Mouse (Mus musculus): ENCODE data around the gene Npc1l1.
"Not testable (repeated sequence)": the region's sequence is repeated elsewhere in the genome, so short reads cannot be mapped to it uniquely, and the experiment has no call there.

Npc1l1 gene

DNA sequence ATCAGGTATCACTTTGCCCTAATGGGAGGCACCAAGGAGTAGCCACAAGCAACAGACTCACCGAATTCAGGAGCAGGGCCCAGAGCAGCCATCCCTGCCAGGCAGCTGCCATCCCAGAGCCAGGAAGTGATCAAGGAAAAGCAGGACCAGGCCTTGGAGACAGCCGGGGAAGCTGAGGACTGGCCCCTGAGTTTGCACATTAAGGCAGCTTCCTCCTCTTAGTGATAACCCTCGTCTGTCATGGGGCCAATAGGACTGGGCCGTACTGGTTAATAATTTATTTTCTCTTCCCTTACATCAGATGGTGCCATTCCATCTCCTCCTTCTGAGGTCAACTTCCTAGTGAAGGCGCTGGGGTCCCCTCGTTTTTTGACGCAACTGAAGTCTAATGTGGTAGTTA, at the start of gene Npc1l1:
Gene Npc1l1 (minus strand): TSS at position 132 of the 400 bp plus-strand sequence.
- no peak for DNase-seq (ENCODE audit: low spot score)

DNA sequence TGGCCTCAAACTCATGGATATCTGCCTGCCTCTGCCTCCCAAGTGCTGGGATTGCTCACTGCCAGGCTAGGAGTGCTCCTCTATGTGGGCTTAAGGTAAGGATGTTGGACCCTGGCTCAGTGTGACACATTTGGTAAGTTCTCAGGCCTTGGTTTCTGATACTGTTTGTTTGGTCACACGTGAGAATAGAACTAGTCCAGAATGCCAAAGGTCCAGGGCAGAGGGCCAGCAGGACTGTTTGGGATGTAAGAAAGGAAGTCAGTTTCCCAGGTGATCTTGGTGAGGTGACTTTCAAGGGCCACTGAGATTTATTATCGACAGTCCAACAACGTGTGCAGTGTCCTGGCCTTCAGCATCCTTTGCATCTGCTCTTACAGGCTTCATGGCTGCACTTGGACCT, 46.5 kb upstream of the Npc1l1 start:
- no peak for DNase-seq (ENCODE audit: low spot score)

GRCm38 (mm10) chr11:6275094-6275484, 45.1 kb upstream of the Npc1l1 start:
- no peak for DNase-seq (ENCODE audit: low spot score)

DNA sequence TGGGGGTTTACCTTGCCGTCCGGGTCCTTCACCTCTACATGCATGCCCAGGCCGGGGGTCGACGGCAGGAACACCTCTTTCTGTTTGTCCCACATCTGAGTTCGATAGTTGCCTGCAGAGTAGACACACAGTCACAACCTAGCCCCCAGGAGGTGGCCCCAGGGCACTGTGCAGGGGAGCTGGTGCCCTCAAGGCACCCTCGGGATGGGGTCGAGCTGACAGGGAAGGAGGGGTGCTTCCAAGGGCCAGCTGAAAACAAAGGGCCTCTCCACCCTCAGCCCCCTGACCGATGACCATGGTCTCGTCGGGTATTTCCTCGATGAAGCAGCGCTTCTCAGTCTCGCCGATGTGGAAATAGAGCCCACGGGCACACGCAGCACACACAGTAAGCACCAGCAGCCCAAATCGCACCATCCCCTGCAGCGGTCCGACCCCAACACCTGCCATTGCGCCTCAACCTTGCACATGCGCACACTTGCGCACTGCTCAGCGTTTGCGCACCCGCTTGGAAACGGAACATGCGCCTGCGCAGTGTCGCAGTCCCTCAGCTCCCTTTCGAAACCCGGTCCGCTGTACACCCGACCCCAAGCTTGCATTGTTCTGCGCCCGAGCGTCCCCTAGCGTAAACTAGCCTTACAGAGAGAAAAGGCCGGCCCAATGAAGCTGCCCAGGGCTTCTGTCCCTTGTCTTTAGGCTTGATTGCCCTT, 44.6 kb upstream of the Npc1l1 start, which contains the start of gene Tmed4:
Gene Tmed4 (minus strand): TSS at position 484 of the 707 bp plus-strand sequence.
- DNase-seq (ENCODE audit: low spot score): peak; percentile 97

DNA sequence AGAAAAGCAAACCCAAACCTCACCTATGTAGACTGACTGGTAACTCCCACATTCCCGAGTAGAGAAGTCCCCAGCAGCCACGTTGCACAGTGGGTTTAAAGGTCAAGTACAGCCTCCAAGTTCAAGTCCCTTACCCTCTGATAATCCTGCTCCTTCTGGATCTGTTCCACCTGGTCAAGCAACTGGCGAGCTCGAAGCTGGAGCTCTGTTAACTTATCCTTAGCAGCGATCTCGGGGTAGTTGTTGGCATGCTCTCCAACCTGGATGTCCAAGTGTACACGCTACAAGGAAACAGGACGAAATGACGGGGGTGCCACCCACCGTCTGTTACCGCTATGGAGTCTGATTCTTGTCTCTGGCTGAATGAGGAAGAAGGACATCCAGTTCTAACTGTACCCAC, 43.7 kb upstream of the Npc1l1 start:
- no peak for DNase-seq (ENCODE audit: low spot score)

DNA sequence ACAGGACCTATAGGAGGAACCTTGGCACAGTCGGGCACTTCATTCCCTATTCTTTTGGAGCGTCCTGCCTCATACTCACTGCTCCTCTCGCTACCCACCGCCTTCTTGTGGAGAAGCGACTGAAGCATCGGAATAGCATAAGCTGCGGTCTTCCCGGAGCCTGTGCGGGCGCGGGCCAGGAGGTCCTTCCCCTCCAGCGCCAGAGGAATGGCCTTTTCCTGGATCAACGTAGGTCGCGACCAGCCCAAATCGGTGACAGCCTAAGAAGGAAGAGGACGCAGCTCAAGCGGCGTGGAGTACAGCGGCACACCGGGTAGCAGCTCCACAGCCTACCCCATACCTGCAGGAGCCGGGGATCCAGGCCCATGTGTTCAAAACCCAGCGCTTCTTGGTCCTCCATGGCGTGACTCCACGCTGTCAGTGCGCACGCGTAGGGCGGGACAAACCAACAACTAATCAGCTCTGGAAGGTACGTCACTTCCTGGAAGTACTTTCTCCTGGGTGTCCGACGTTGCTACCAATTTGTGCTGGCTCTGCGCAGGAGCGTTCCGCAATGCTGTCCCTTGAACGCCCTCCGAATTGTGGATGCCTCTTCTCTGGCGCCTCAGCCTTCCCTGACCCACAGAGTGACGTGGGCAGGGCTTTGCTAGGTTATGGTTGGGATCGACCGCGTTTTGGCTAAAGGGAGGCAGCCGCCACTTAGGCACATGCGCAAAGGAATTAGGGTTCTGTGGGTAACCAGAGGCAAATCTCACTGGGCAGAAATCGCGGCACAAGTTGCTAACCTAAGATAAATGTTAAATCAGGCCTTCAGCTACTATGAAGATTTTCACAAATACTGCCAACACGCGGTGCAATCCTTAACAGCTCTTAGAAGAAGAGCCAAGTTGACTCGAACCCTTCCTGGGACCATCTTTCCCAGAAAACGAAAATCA, 37.6 kb upstream of the Npc1l1 start, which contains the start of gene Ddx56:
Gene Ddx56 (minus strand): TSS at position 453 of the 935 bp plus-strand sequence.
- peak; percentile 99 for DNase-seq (ENCODE audit: low spot score)

DNA sequence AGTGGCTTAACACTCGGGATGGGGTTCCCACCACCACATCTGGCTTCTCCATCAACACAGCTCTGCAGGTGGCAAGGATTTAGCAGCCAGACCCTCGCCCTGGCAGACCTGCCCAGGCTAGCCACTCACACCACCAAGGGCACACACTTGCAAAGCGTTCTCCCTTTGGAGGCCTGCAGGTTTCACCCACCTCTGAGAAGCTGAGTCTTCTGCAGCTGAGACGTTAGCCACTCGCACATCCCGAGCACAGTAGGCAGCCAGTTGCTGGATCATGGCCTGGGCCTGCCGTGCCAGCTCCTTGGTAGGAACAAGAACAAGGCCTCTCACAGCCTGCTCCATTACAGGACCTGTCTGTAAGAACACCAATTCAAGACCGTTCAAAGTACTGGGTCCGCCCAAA, 36.7 kb upstream of the Npc1l1 start:
- DNase-seq (ENCODE audit: low spot score): no peak

GRCm38 (mm10) chr11:6261434-6262082, 31.6 kb upstream of the Npc1l1 start:
- peak; percentile 78 for DNase-seq (ENCODE audit: low spot score)

GRCm38 (mm10) chr11:6259413-6259812, 29.5 kb upstream of the Npc1l1 start:
- no peak for DNase-seq (ENCODE audit: low spot score)

DNA sequence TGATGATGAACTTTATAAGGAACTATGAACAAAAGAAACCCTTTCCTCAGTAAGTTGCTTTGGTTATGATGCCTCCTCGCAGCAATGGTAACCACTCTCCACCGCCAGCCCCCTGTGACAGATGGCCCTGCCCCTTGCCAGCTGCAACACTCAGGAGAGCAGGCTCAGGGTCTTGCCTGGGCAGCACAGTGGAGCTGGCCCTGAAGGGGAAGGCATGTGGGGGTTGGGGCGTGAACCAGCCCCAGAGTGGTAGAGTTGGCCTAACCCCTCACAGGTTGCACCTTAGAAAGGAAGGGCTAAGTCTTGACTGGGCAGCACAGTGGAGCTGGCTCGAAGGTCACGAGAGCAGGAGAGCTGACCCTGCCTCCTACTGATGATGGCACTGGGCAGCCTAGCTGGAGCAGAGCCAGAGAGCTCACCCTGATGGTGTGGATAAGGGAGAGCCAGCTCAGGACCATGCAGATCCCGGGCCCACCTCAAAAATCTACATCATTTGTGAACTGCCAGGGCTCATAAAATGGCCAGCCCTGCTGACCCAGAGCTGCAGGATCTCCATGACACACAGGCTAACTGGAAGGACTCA, 26.6 kb upstream of the Npc1l1 start:
- DNase-seq (ENCODE audit: low spot score): no peak

- DNase-seq (ENCODE audit: low spot score): not testable (repeated sequence)
Measured at GRCm38 (mm10) chr11:6254602-6255001, 24.7 kb upstream of the Npc1l1 start.

DNA sequence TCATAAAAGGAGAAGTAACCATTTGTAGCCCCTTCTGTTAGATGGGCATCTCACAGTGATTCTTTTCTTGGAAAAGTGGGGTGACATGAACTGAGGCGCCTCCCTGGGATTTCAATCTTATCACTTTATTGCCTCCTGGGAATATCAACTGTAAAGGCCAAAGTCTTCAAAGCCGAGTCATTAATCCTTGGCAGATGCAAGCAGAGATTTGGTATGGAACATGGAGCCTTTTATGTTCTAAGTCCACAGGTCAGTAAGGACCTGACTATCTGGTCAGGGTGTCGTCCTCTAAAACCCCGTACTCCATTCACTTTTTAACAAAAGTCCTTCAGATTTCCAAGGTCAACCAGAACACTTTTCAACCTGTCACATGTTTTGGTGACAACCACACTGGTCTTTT, 22.9 kb upstream of the Npc1l1 start:
- DNase-seq (ENCODE audit: low spot score): no peak

DNA sequence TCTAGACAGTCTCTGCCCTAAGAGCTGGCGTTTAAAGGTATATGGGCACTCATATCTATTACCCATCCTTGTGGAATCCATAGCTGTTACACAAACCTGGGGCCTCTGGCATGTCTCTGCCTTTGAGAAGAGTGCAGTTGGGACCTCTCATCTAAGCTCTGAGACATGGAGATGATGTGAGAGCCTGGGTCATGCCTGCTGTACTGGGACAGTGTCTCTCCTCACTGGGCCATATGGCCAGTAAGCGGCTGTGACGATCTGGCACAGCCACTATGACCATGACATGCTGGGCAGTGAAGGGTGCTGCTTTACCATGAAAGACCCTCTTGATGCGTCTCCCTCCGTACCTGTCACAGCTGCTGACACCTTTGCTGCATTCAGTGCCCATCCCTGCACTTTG, 22.3 kb upstream of the Npc1l1 start:
- DNase-seq (ENCODE audit: low spot score): no peak

DNA sequence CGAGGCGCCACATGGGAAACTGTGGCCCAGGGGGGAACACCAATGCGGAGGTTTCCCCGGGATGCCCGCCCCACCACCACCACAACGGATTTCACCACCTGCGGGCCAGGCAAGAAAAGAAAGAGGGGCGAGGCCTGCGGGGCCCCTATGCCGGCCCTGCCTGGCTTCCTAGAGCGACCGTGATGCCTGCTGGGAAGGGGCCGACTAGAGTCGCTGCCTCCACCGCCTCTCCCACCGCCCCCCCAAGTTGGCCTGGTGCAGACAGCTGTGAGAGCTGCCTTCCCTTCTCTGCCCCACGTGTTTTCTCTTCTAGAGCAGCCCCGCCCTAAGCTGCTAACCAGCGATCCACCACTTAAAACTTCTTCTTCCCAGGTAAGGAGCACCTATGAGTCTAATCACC, 14.8 kb upstream of the Npc1l1 start:
- DNase-seq (ENCODE audit: low spot score): no peak

DNA sequence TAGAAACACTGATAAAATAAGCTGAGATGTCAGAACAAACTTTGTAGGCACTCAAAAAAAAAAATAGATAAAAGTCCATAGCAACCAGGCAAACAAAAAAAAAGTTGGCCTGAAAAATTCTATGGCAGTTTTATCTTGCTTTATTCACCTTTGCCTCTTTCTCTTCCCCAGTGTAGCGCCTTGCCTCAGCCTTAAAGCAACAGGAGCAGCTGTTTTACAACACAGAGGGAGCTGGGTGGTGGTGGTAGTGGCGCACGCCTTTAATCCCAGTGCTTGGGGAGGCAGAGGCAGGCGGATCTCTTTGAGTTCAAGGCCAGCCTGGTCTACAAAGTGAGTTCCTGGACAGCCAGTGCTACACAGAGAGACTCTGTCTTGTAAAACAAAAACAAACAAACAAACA, 3.1 kb upstream of the Npc1l1 start:
- DNase-seq (ENCODE audit: low spot score): peak; percentile 38

DNA sequence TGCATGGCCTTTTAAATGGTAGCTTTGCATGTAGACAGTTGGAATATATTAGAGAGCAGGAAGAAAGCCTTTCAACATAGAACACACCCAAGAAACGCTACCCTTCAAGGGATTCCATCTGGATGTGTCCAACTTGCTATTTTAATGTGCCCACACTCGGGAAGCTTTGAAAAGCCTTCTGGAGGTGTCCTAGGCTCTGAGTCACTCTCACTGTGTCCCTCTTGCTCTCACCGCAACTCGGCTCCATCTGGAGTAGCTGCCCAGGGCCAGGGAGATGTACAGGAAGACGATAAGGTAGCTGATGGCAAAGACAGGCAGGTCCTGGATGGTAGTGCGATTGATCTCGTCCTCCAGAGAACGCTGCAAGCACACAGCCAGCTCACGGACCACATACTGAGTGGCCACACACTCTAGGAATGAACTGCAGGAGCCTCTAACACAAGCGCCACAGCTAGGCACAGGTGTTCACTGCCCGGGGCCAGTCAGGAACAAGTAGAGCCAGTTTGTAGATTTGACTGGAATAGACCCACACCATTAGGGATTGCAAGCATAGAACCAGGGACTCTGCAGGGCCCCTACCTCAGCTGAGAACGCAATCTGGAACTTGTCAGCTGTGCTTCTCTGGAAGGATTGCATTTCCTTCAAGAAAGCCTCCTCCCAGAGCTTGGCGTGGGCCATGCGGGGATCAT, 5.3 kb downstream of the Npc1l1 start:
- no peak for DNase-seq (ENCODE audit: low spot score)

DNA sequence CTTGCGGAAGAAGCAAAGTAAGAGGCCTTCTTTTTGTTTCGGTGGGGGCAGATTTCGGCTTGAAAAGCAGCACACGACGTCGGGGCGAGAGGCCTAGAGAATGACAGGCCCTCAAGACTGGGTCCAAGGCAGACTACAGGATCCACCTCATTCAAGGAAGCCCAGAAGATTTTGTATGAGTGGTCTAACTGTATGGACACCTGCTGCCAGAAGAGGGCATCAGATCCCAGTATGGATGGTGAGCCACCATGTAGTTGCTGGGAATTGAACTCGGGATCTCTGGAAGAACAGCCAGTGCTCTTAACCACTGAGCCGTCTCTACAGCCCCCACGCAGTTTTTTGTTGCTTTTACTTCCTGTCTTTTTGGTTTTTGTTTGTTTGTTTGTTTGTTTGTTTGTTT, 7.8 kb downstream of the Npc1l1 start:
- DNase-seq (ENCODE audit: low spot score): no peak

- no peak for DNase-seq (ENCODE audit: low spot score)
Measured at GRCm38 (mm10) chr11:6219967-6220366, 10.0 kb downstream of the Npc1l1 start.

DNA sequence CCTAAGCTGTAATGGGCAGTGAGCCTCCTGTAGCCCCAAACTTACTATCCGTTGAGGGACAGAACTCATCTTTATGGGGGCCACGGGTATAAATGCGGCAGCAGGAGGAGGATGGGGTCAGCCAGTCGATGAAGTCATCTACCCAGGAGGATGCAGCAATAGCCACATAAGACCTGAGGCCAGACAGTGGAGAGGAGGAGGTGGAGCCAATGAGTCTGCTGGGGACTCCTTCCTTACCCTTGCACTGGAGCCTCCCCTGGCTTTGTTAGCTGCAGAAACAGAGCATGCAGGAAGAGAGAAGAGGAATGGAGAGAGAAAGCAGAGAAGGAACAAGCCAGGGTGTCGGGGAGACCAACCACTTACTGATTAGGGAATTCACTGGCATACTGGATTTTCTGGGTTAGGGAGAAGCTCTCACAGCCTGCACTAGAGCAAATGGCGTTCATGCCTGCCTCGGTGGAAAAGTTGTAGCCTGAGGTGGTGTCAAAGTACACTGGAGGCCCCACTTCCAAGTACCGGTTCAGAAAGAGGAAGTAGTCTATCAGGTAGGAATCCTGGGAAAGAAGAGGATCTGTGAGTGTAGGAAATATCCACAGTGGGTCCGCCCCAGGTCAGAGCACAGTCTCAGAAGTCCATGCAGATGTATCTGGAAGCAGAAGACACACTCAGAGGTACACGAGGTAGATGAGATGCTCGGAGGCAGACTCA, 11.6 kb downstream of the Npc1l1 start:
- no peak for DNase-seq (ENCODE audit: low spot score)

GRCm38 (mm10) chr11:6216834-6217233, 13.1 kb downstream of the Npc1l1 start:
- no peak for DNase-seq (ENCODE audit: low spot score)

DNA sequence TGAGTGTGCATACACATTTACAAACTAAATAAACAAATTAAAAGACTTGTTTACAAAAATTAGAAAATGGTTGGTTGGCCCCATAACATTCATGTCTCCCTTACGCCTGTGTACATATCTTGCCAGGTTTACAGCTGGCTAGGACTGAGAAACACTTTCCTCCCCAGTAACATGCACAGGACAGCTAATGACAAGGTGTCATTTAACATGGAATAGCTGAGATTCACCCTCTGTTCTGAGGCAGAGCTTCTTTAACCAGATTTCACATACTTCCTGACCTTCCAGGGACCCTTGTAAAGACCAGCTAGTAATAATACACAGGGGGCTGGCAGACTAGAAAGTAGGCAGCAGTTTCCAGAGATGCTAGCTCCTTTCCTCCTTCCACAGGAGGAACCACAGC, 21.8 kb downstream of the Npc1l1 start:
- DNase-seq (ENCODE audit: low spot score): no peak
